Mouse (Mus musculus) Patski (cell line): ENCODE measurements around the gene Nsrp1. TPM values are rescaled to one million over a fixed set of nuclear protein-coding genes. Genes with fewer than 3 reads are reported as not detected.
"Not testable (repeated sequence)": the region's sequence is repeated elsewhere in the genome, so short reads cannot be mapped to it uniquely, and the experiment has no call there.

Experiments
- ATAC-seq: fragments of 100-300 bp; one replicate; pipeline ENCODE4 v1.8.0; 2021
- CTCF ChIA-PET: fragments of 350-600 bp; sonication (Branson Sonifier 250); formaldehyde crosslinking; loops from one replicate; lab custom pipeline; 2022; ENCODE audit warnings: inconsistent platforms; lab: Charles Lee
- POLR2A ChIA-PET: fragments of 350-600 bp; sonication (Branson Sonifier 250); formaldehyde crosslinking; loops from one replicate; lab custom pipeline; 2022; ENCODE audit warnings: antibody characterized with exemption, inconsistent platforms; lab: Charles Lee
- DNase-seq: peaks from one replicate; pipeline ENCODE4 v3.0.0-alpha.2; 2011; ENCODE audit warnings: low read depth, low spot score
- H3K27me3 ChIP-seq: fragments of 371-371 bp; one replicate; pipeline ENCODE4 v1.5.1; 2021
- CTCF ChIP-seq: fragments of 100-300 bp; IDR thresholded peaks from one replicate; pipeline ENCODE4 v1.5.1; 2021
- in situ Hi-C: fragments of 300-500 bp; cut with MboI; formaldehyde crosslinking; loops from 3 replicates; pipeline ENCODE4 v1.11.1; 2018; ENCODE audit warnings: low pct_unique_long_range_greater_than_20kb, mixed read lengths
- polyA plus RNA-seq: library from polyadenylated mRNA; unstranded; gene quantifications from one replicate; pipeline ENCODE4 v1.2.3, GENCODE M21; 2021

The Nsrp1 gene
- polyA plus RNA-seq, 1 experiment from 2014 or later = 33.8 TPM

GRCm38 (mm10) chr11:77094136-77094535, 15.9 kb upstream of the Nsrp1 start:
- DNase-seq = no peak

GRCm38 (mm10) chr11:77093208-77093607, 15.0 kb upstream of the Nsrp1 start:
- TF ChIP-seq CTCF = peak; percentile 46
- H3K27me3 ChIP-seq = peaks cover 33% of the 10 kb centered on the region
- ChIA-PET POLR2A (interaction anchor here (0.8 kb wide), 2 partner anchors 96 kb away, joined by 3 to 5 read pairs; no protein-coding TSS in a partner anchor), CTCF (interaction anchor here (0.9 to 2.2 kb wide), 9 partner anchors 8 to 351 kb away, joined by 3 to 9 read pairs (median 3); partner anchors contain the start of gene Slc6a4)
- no peak for DNase-seq
- ATAC-seq = no peak
- in situ Hi-C loops = loop anchor here (5.0 to 10.0 kb wide), 3 partner anchors 101 to 542 kb away; no protein-coding TSS in a partner anchor

More at GRCm38 (mm10) chr11:77094136-77094535, 15.9 kb upstream of the Nsrp1 start:
- CTCF ChIA-PET = interaction anchor here (0.7 to 2.2 kb wide), 6 partner anchors 9 to 350 kb away, joined by 3 to 9 read pairs (median 6); partner anchors contain the start of genes Slc6a4 and Tmigd1
- no peak for ATAC-seq
- POLR2A ChIA-PET = interaction anchor here (0.8 kb wide), 1 partner anchor 97 kb away, joined by 5 read pairs; no protein-coding TSS in a partner anchor
- H3K27me3 ChIP-seq = peaks cover 33% of the 10 kb centered on the region
- in situ Hi-C loops = loop anchor here (5.0 to 10.0 kb wide), 3 partner anchors 102 to 541 kb away; no protein-coding TSS in a partner anchor
- TF ChIP-seq CTCF = no peak

GRCm38 (mm10) chr11:77089162-77089561, 10.9 kb upstream of the Nsrp1 start:
- POLR2A ChIA-PET = no interaction called here

DNA sequence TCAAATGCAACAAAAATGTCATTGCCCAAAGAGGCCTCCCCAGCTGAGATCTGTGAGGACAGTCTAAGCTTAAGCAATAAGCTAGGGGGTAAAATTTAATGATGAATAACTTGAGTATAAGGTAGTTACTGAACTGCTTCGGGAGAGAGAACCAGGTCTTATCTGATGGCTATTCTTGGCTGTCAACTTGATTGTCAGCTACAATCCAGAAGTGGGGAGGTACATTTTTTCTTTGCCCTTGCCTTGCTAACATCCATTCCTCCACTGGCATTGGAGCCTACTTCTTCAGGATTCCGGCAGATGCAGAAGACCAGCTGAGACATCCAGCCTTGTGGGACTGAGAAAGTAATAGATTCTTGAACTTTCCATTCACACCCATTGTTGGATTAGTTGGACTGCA, 8.8 kb upstream of the Nsrp1 start:
- ATAC-seq (no peak), DNase-seq (no peak)
- in situ Hi-C loops = no loop called here
- ChIA-PET POLR2A (no interaction called here), CTCF (no interaction called here)
- H3K27me3 ChIP-seq = peaks cover 49% of the 10 kb centered on the region
- no peak for TF ChIP-seq CTCF

More at GRCm38 (mm10) chr11:77089162-77089561, 10.9 kb upstream of the Nsrp1 start:
- TF ChIP-seq CTCF = no peak
- CTCF ChIA-PET = no interaction called here
- in situ Hi-C loops = no loop called here
- DNase-seq = no peak
- no peak for ATAC-seq
- H3K27me3 ChIP-seq = peaks cover 43% of the 10 kb centered on the region

DNA sequence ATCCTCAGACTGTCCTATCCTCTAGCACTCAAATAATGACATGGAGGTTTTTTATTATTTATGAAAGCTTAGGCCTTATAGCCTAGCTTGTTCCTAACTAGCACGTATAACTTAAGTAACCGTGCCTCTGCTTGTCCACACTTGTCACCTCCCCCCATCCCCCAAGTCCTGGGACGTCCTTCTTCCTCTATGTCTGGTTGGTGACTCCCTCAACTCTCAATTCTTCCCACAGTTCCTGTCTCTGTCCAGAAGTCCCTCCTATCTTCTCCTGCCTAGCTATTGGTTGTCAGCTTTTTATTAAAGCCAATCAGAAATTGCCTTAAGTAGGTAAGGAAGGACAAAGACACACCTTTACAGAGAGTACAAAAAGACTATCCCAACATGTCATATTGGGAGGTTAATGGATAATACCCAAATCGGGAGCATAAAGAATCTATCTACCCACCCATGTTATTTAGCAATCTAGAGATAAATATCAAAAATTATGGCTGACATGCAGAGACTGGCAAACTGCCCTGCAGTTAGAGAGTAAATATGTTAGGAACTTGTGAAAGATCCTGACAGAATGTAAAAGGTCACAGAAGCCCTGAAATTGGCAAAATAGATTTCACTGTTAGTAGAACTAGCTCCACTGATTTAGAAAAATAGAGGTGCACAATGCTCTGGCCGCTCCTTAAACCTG, 5.9 kb upstream of the Nsrp1 start:
- ATAC-seq (no peak), DNase-seq (no peak)
- no peak for TF ChIP-seq CTCF
- H3K27me3 ChIP-seq = peaks cover 32% of the 10 kb centered on the region
- in situ Hi-C loops = no loop called here
- POLR2A ChIA-PET = interaction anchor here (0.5 kb wide), 1 partner anchor 1504 kb away, joined by 4 read pairs; no protein-coding TSS in a partner anchor
- CTCF ChIA-PET = interaction anchor here (1.5 kb wide), 1 partner anchor 10 kb away, joined by 3 read pairs; no protein-coding TSS in a partner anchor

- TF ChIP-seq CTCF = no peak
- POLR2A ChIA-PET = no interaction called here
- ATAC-seq = no peak
- H3K27me3 ChIP-seq = peaks cover 21% of the 10 kb centered on the region
- no peak for DNase-seq
- CTCF ChIA-PET = no interaction called here
- in situ Hi-C loops = no loop called here
These were observed 1.1 kb upstream of the Nsrp1 start for GRCm38 (mm10) chr11:77079361-77079760.

DNA sequence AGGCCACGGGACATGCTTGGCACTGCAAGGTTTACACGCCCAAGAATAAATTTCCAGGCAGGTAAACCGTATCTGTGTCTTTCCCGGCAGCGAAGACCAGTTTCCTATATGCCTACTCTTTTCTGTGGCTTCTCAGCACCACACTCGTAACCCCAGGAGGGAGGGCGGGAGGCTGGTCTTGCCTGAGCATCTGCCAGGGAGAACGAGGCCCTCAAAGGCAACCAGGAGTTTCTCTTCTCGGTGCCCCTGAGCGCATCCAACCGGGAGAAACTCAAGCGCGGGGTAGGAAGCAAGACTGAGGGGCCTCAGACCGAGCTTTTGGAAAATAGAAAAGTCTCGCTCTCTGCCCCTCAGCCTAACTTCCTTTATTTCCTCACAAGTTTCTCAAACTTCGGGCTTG, 443 bp downstream of the Nsrp1 start:
- POLR2A ChIA-PET = interaction anchor here (1.0 kb wide), 1 partner anchor 410 kb away, joined by 10 read pairs; no protein-coding TSS in a partner anchor

DNA sequence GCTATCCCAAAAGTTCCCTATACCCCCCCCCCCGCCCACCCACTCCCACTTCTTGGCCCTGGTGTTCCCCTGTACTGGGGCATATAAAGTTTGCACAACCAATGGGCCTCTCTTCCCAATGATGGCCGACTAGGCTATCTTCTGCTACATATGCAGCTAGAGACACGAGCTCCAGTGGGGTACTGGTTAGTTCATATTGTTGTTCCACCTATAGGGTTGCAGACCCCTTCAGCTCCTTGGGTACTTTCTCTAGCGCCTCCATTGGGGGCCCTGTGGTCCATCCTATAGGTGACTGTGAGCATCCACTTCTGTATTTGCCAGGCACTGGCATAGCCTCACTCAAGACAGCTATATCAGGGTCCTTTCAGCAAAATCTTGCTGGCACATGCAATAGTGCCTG, 904 bp downstream of the Nsrp1 start:
- CTCF ChIA-PET = not testable (repeated sequence)

More for the DNA sequence above, 443 bp downstream of the Nsrp1 start:
- no peak for DNase-seq
- no peak for ATAC-seq
- TF ChIP-seq CTCF = no peak
- in situ Hi-C loops = no loop called here
- peaks cover 15% of the 10 kb centered on the region for H3K27me3 ChIP-seq
- CTCF ChIA-PET = no interaction called here

DNA sequence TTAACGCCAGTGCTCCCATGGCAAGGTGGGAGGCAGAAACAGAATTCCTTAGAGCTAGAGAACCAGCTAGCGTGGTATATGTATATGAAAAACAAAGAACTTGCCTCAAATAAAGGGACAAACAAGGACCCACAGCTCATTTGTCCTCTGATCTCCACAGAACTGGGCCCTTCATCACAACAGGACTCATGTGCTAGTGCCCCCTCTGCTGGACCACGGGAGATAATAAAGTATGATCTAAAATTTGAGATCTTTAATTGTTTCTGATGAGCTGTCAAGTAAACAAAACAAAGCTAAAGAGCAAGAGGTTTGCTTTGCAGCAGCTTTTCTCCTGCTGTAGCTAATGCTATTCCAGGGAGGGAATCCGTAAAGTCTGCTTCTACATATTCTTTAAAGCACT, 7.5 kb downstream of the Nsrp1 start:
- ATAC-seq = no peak
- in situ Hi-C loops = no loop called here
- ChIA-PET CTCF (interaction anchor here (0.6 to 1.6 kb wide), 9 partner anchors 11 to 83 kb away, joined by 3 to 7 read pairs (median 4); no protein-coding TSS in a partner anchor), POLR2A (interaction anchor here (0.6 to 0.7 kb wide), 2 partner anchors 12 to 27 kb away, joined by 3 read pairs; no protein-coding TSS in a partner anchor)
- H3K27me3 ChIP-seq = no peaks in the 10 kb centered on the region
- peak; percentile 62 for TF ChIP-seq CTCF
- DNase-seq = no peak

More for the DNA sequence above, 904 bp downstream of the Nsrp1 start:
- DNase-seq, ATAC-seq, in situ Hi-C loops: not testable (repeated sequence)
- H3K27me3 ChIP-seq = peaks cover 12% of the 10 kb centered on the region
- POLR2A ChIA-PET = interaction anchor here (1.0 kb wide), 1 partner anchor 410 kb away, joined by 10 read pairs; no protein-coding TSS in a partner anchor

DNA sequence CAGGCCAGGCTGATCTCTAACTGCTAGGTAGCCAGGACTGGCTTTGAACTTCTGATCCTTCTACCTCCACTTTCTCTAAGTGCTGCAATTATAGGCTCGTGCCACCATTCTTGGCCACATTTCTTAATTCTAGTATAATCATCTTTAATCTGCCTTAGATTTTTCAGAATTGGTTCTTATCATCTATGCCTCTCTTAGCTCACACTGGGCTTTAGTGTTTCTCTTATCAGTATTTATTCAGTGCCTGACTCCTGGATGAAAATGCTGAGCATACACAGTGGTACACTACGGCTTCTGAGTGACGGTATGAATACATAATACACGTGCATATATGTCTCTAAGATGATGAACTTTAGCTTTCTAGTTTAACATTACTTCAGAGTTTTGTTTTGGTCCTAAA, 9.4 kb downstream of the Nsrp1 start:
- TF ChIP-seq CTCF = no peak
- in situ Hi-C loops = no loop called here
- ChIA-PET CTCF (interaction anchor here (0.7 to 1.0 kb wide), 2 partner anchors 15 to 24 kb away, joined by 3 read pairs; no protein-coding TSS in a partner anchor), POLR2A (interaction anchor here (0.6 kb wide), 1 partner anchor 12 kb away, joined by 3 read pairs; no protein-coding TSS in a partner anchor)
- DNase-seq (no peak), ATAC-seq (no peak)
- no peaks in the 10 kb centered on the region for H3K27me3 ChIP-seq
